Mouse (Mus musculus) neural tube, embryonic 11.5 days (tissue): ENCODE data around the gene Oat. TPM values are rescaled to one million over a fixed set of nuclear protein-coding genes. Genes with fewer than 3 reads are reported as not detected.

Experiments used
- ATAC-seq: fragments of 200-750 bp; cut with Nextera tagmentation; 2 replicates; pipeline ENCODE4 v1.8.0; 2017; ENCODE audit warnings: moderate number of reproducible peaks, mild to moderate bottlenecking, moderate TSS enrichment, moderate library complexity; ENCODE audit not compliant: insufficient read depth, low FRiP score, low TSS enrichment
- DNase-seq: peaks from one replicate; pipeline ENCODE4 v3.0.0-alpha.2; 2015; ENCODE audit warnings: low spot score
- H3K27ac ChIP-seq: fragments of 300-500 bp; sonication (generic); 2 replicates; pipeline ENCODE4 v1.5.1; 2014; ENCODE audit warnings: low read depth, mild to moderate bottlenecking, low read length
- H3K27me3 ChIP-seq: fragments of 300-500 bp; sonication (generic); 2 replicates; pipeline ENCODE4 v1.6.1; 2014; ENCODE audit warnings: mild to moderate bottlenecking, low read length, mixed read lengths; ENCODE audit not compliant: control insufficient read depth, insufficient read depth
- H3K36me3 ChIP-seq: fragments of 300-500 bp; sonication (generic); 2 replicates; pipeline ENCODE4 v1.6.1; 2014; ENCODE audit warnings: mild to moderate bottlenecking, low read length, moderate library complexity, mixed read lengths; ENCODE audit not compliant: control insufficient read depth, insufficient read depth
- H3K4me1 ChIP-seq: fragments of 300-500 bp; sonication (generic); 2 replicates; pipeline ENCODE4 v1.6.1; 2014; ENCODE audit warnings: low read length, mixed read lengths; ENCODE audit not compliant: control insufficient read depth, insufficient read depth
- H3K4me2 ChIP-seq: fragments of 300-500 bp; sonication (generic); 2 replicates; pipeline ENCODE4 v1.6.1; 2014; ENCODE audit warnings: low read depth, mild to moderate bottlenecking, moderate library complexity
- H3K4me3 ChIP-seq: fragments of 300-500 bp; sonication (generic); 2 replicates; pipeline ENCODE4 v1.5.1; 2014; ENCODE audit warnings: low read depth, low read length
- H3K9ac ChIP-seq: fragments of 300-500 bp; sonication (generic); 2 replicates; pipeline ENCODE4 v1.6.1; 2014; ENCODE audit warnings: mild to moderate bottlenecking, low read length
- H3K9me3 ChIP-seq: fragments of 300-500 bp; sonication (generic); 2 replicates; pipeline ENCODE4 v1.6.1; 2016; ENCODE audit warnings: low read length; ENCODE audit not compliant: control insufficient read depth
- WGBS: fragments of 180-500 bp; shearing (Covaris S2); extraction: QIAGEN DNeasy Blood & Tissue Kit; methylation state at CpG from one replicate; pipeline ENCODE4 v1.1.7; 2014; 5-methylcytosine and 5-hydroxymethylcytosine counted together
- polyA plus RNA-seq: library from polyadenylated mRNA; unstranded; fragments of >200 nt; fragmentation: Nextera tagmentation; extraction: Ambion mirVana; gene quantifications from 2 replicates; pipeline ENCODE4 v1.2.1, GENCODE M21; 2014

Gene Oat
- polyA plus RNA-seq, 1 experiment from 2014 or later, result 145 TPM

DNA sequence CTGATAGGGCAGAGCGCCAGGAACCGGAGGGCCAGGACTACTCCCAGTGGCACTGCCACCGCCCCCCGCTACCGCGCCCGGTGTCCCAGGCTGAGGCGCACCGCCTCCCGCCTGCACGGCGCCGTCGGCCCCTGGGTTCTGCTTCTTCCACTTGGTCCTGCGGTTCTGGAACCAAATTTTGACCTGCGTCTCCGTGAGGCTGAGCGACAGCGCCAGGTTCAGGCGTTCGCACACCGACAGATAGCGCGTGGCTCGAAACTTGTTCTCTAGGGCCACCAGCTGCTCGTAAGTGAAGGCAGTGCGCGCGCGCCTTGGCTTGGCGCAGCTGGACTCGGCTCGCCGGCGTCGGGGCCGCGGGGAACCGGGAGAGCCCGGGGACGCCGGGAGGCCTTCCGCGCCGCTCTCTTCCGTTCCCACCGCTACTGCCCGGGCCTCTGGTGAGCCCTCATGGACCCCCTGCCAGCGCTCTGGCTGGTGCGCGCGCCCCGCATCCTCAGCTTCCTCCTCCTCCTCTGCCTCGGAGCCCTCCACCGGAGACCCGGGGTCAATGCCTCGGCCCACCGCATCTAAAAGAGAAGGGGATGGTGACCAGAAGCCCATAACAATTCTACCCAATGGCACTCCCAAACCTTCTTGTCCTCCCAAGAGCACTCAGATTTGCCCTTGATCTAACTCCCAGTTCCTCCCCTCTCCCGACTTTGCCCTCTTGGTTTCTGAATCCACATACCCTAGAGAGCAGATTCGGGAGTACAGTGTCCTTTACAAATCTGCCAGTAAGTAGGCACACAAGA is 21.2 kb upstream of the Oat start:
- Histone ChIP-seq H3K9ac (peak overlapping the region; percentile 18), H3K9me3 (no peaks in the 10 kb centered on the region), H3K36me3 (no peaks in the 10 kb centered on the region), H3K4me3 (peak overlapping the region; percentile 39), H3K4me2 (peak overlapping the region; percentile 83), H3K27ac (no peak overlapping the region), H3K27me3 (peaks cover 57% of the 10 kb centered on the region), H3K4me1 (peaks cover 23% of the 10 kb centered on the region)
- DNase-seq (peak; percentile 56), ATAC-seq (no peak)
- WGBS, result under 1% methylated on average over 55 of the region's 60 CpGs

DNA sequence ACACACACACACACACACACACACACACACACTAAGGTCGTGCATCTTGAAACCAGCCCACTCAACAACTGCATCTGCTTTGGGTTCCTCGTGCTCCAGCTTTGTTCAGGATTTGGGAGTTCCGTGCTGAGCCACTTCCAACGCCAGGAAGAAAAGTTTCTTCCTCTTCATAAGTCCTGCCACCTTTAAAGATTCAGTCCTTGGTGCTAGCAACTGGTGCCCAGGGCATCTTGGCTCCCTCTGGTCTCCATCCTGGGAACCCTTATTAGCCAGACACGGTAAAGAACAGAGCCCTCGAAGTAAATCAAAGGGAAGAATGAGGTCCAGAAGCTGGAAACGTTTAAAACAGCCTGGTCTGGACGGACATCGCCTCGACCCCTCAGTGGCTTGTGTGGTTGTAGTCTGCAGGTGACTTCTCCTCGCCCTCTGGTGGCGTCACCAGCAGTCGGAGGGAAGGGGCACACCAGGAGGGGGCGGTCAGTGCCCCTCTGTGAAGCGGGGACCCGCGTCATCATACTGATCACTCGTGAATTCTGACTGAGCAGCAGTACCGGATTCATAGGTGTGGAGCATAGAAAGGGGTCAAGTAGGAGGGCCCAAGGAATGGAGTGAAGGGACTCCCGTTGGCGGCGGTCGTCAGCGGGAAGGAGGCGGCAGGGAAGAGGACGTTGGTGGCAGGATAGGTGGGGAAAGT is 20.5 kb upstream of the Oat start:
- Histone ChIP-seq H3K36me3 (no peaks in the 10 kb centered on the region), H3K27me3 (peaks cover 57% of the 10 kb centered on the region), H3K4me2 (peak overlapping the region; percentile 83), H3K9ac (no peak overlapping the region), H3K4me3 (peak overlapping the region; percentile 39), H3K27ac (no peak overlapping the region), H3K9me3 (no peaks in the 10 kb centered on the region), H3K4me1 (peaks cover 23% of the 10 kb centered on the region)
- WGBS, result 7% methylated on average over 26 of the region's 26 CpGs
- DNase-seq, result no peak
- ATAC-seq, result no peak

DNA sequence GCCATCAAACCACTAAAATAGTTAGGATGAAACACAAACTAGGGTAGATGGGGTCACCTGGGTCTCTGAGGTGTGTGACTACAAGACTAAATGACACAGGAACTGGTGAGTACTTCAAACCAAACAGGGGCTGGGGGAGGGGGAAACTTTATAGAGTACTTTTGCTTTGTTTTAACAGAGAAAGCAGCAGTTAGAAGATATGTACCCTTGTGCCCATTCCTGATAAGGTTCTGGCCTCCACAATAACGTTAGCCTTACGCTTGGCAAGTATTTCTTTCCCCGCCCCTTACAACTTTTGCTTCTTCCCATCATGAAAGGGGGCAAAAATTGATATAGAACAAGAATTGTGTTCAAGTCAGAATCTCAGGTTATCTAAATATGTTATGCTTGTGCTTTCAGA is 19.6 kb upstream of the Oat start:
- no peak for ATAC-seq

DNA sequence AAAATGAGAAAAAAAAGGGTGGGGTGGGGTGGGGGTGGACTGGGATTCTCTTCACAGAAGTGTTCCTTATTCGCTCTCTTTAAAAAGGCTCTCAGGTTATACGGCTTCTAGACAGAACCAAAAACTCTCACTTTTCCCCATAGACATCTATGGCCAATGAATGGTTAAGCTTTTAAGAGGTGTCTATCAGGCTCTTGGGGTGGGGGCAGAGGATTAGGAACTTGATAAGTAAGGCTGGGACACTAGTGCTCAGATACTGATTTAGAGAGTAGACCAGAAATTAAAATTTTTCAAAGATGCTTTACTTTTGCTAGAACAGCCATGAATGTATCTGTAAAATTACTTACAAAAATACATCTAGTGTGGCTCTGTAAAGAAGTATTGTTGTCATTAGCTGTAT is 18.1 kb upstream of the Oat start:
- Histone ChIP-seq H3K4me1 (peaks cover 15% of the 10 kb centered on the region), H3K36me3 (no peaks in the 10 kb centered on the region), H3K4me2 (no peak overlapping the region), H3K4me3 (no peak overlapping the region), H3K27me3 (peaks cover 37% of the 10 kb centered on the region), H3K9me3 (no peaks in the 10 kb centered on the region), H3K27ac (no peak overlapping the region), H3K9ac (no peak overlapping the region)
- 87% methylated on average over 2 of the region's 2 CpGs for WGBS
- DNase-seq (no peak), ATAC-seq (no peak)

More for the DNA sequence above, 19.6 kb upstream of the Oat start:
- WGBS, result 85% methylated on average over 3 of the region's 3 CpGs
- Histone ChIP-seq H3K9me3 (no peaks in the 10 kb centered on the region), H3K27me3 (peaks cover 51% of the 10 kb centered on the region), H3K9ac (no peak overlapping the region), H3K36me3 (no peaks in the 10 kb centered on the region), H3K4me2 (no peak overlapping the region), H3K4me1 (peaks cover 21% of the 10 kb centered on the region), H3K27ac (no peak overlapping the region), H3K4me3 (no peak overlapping the region)
- DNase-seq, result no peak

DNA sequence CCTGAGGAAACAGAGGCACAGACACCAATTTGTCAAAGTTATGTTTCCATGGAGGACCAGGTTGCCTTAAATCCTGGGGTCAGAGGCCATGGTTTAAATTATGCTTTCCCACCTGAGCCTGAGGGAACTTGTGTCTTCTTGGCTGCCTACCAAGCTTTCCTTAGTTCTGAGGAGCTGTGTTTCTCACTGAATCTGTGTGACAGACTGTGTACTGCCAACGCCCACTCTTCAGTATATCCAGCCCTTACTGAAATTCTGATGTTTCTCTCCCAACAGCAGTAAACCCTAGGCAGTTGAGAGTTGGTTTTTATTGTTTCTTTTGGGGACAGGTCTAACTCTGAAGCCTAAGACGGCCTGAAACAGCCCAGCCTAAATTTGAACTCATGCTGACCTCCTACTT is 17.6 kb upstream of the Oat start:
- no peak overlapping the region for H3K4me3 ChIP-seq
- H3K9ac ChIP-seq, result no peak overlapping the region
- no peak for DNase-seq
- 51% methylated on average over 2 of the region's 2 CpGs for WGBS
- no peak overlapping the region for H3K4me2 ChIP-seq
- no peak overlapping the region for H3K27ac ChIP-seq
- ATAC-seq, result no peak
- H3K36me3 ChIP-seq, result no peaks in the 10 kb centered on the region
- H3K27me3 ChIP-seq, result peaks cover 32% of the 10 kb centered on the region
- H3K4me1 ChIP-seq, result peaks cover 15% of the 10 kb centered on the region
- no peaks in the 10 kb centered on the region for H3K9me3 ChIP-seq

DNA sequence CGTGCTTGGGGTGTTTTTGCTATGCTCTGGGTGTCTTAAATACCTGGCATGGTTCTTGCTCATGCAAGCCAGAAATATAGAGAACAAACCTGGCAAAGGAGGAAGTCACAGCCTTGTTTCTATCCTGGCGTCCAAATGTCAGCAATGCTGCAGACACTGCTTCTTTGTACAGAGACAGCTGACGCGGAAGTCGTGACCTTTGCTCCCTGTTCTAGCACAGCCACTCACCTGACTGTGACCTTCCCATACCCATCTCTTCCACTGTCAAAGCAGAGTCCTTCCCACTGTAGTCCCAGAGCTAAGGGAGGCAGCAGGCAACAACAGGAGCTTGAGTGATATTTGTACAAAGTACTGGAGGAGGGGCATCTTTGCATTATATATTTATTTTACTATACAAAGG is 13.4 kb upstream of the Oat start:
- DNase-seq (no peak), ATAC-seq (no peak)
- WGBS, result 62% methylated on average over 5 of the region's 5 CpGs
- Histone ChIP-seq H3K36me3 (no peaks in the 10 kb centered on the region), H3K9me3 (no peaks in the 10 kb centered on the region), H3K27me3 (no peaks in the 10 kb centered on the region), H3K27ac (no peak overlapping the region), H3K9ac (no peak overlapping the region), H3K4me2 (no peak overlapping the region), H3K4me1 (no peaks in the 10 kb centered on the region), H3K4me3 (no peak overlapping the region)

DNA sequence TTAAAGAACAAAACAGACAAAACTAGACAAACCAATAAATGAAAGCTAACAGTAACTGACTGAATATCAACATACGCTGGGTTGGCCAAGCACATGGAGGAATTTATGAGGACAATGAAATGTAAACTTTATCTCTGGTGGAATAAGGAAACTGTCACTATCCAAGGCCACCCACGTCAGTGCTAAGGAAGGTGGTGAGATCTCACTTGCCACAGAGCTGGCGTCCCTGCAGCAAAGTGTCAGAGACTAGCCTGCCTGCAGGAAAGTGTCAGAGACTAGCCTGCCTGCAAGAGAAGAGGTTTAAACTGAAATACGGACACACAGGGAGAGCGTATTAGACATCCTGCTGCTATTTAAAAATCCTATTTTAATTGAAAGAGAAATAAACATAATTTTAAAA is 11.0 kb upstream of the Oat start:
- ATAC-seq (no peak), DNase-seq (no peak)
- Histone ChIP-seq H3K36me3 (no peaks in the 10 kb centered on the region), H3K27me3 (no peaks in the 10 kb centered on the region), H3K27ac (no peak overlapping the region), H3K9me3 (no peaks in the 10 kb centered on the region), H3K4me2 (no peak overlapping the region), H3K4me3 (no peak overlapping the region), H3K9ac (no peak overlapping the region), H3K4me1 (no peaks in the 10 kb centered on the region)
- 76% methylated on average over 5 of the region's 5 CpGs for WGBS

DNA sequence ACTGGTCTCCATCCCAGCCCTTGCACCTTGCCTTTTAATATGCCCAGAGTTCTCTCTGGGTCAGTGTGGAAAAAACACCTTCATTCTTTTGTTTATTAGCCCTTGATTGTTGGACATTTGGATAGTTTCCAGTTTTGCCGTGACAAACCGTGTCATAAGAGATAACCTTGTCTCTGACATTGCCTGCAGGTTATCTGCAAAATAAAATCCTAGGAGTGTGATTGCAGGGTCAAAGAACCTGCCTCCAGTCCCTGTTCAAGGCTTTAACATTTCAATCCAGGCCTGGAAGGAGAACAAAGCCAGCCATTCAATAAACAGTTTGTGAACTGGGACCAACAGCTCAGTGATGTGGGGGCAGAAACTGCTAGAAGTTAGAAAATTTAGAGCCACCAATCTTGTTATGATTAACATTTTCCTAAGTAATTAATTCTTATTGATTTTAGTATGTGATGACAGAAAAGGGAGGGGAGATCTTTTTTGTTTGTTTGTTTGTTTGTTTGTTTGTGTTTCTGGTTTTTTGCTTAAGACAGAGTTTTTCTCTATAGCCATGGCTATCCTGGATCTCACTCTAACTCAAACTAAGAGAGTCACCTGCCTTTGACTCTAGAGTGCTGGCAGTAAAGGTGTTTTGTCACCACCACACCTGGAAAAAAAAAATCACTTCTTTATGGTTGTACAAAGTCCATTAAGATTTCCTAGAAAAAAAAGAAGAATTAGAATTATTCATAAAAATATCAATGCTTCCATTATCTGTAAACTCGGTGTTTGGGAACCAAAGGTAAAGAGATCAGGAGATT is 9.7 kb upstream of the Oat start:
- Histone ChIP-seq H3K4me3 (no peak overlapping the region), H3K4me1 (no peaks in the 10 kb centered on the region), H3K4me2 (no peak overlapping the region), H3K27ac (no peak overlapping the region), H3K9me3 (no peaks in the 10 kb centered on the region), H3K9ac (no peak overlapping the region), H3K36me3 (no peaks in the 10 kb centered on the region), H3K27me3 (no peaks in the 10 kb centered on the region)
- WGBS, result 79% methylated on average over 3 of the region's 3 CpGs
- DNase-seq (no peak), ATAC-seq (no peak)
